In the genomic region with DNA sequence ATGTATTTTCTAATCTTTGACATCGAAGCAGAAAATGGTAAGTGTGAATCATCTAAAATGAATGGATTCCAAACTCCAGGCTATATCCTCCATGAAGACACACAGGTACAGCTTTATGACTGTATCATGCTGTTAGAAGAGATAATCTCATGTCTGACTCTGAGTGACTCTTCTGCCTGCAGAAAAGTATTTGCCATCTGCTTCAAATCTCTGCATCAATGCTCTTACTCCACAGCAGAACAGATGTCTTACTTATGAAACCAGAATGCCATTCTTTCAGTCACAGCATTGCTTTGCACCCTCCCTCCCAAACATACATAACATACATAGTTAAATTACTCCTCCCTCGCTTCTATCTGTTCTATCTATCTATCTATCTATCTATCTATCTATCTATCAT, we compare ENCODE assay signal across 17 mouse cellular contexts.
"Had no signal": no experiment of that assay in that cellular context is flagged by ENCODE, and none has a peak within 500 bp of the region (broad histone marks: within the 10 kb centered on the region; RNA-seq: fewer than 3 reads in every experiment).

No protein-coding gene starts in this region.

- ATAC-seq: intestine, embryonic 16.5 days; liver, postnatal 0 days; midbrain, embryonic 16.5 days had no signal

- H3K27ac ChIP-seq: limb, embryonic 12.5 days; liver, embryonic 13.5 days; lung, embryonic 15.5 days; macrophage; stomach, embryonic 15.5 days had no signal

- H3K4me2 ChIP-seq: limb, embryonic 12.5 days; liver, embryonic 13.5 days; lung, embryonic 15.5 days; midbrain, embryonic 11.5 days; stomach, embryonic 15.5 days had no signal

- DNase-seq: kidney, adult 2 months; kidney, postnatal 25 days; liver; liver, embryonic 13.5 days; liver, postnatal 0 days; lung, postnatal 14 days; spleen, adult 18-20 months; thymus, adult 2 months; thymus, postnatal 25 days had no signal

- H3K9ac ChIP-seq: limb, embryonic 12.5 days; liver, embryonic 13.5 days; liver, postnatal 0 days; lung, embryonic 15.5 days; stomach, embryonic 15.5 days had no signal

- H3K4me1 ChIP-seq: limb, embryonic 12.5 days; liver, embryonic 13.5 days; lung, embryonic 15.5 days; megakaryocyte, embryonic 14.5 days; stomach, embryonic 15.5 days had no signal

- H3K4me3 ChIP-seq: limb, embryonic 12.5 days; liver, embryonic 13.5 days; lung, embryonic 15.5 days; megakaryocyte, embryonic 14.5 days; stomach, embryonic 15.5 days had no signal

- H3K36me3 ChIP-seq: limb, embryonic 12.5 days; liver, embryonic 13.5 days; lung, embryonic 15.5 days; stomach, embryonic 15.5 days had no signal

- H3K27me3 ChIP-seq: limb, embryonic 12.5 days; liver, embryonic 13.5 days; lung, embryonic 15.5 days; megakaryocyte, embryonic 14.5 days; stomach, embryonic 15.5 days had no signal

- H3K9me3 ChIP-seq: limb, embryonic 12.5 days; liver, embryonic 13.5 days; lung, embryonic 15.5 days; megakaryocyte, embryonic 14.5 days; stomach, embryonic 15.5 days had no signal
